Mouse (Mus musculus) olfactory bulb, adult 2 months (tissue): ENCODE results near the gene Rps6kl1. TPM values are rescaled to one million over a fixed set of nuclear protein-coding genes. Genes with fewer than 3 reads are reported as not detected.

Experiments
- H3K27ac ChIP-seq: fragments of 200-500 bp; 2 replicates; pipeline ENCODE4 v1.5.1; 2012; ENCODE audit warnings: low read depth, low read length; ENCODE audit not compliant: insufficient read depth
- H3K4me1 ChIP-seq: fragments of 200-500 bp; 2 replicates; pipeline ENCODE4 v1.6.1; 2012; ENCODE audit warnings: low read length; ENCODE audit not compliant: control insufficient read depth, insufficient read depth
- H3K4me3 ChIP-seq: fragments of 200-500 bp; 2 replicates; pipeline ENCODE4 v1.5.1; 2012; ENCODE audit warnings: mild to moderate bottlenecking, low read depth, low read length, moderate library complexity; ENCODE audit not compliant: insufficient read depth
- CTCF ChIP-seq: fragments of 200-500 bp; IDR thresholded peaks from 2 replicates; pipeline ENCODE4 v1.5.1; 2012; ENCODE audit warnings: low read depth, mild to moderate bottlenecking, low read length, moderate library complexity; ENCODE audit not compliant: insufficient read depth
- POLR2A ChIP-seq: fragments of 200-500 bp; IDR thresholded peaks from 2 replicates; pipeline ENCODE4 v1.6.1; 2012; ENCODE audit warnings: mild to moderate bottlenecking, low read depth, low read length, moderate library complexity; ENCODE audit not compliant: insufficient read depth
- WGBS: fragments of 180-500 bp; shearing (Covaris S2); methylation state at CpG from one replicate; pipeline ENCODE4 v1.1.7; 2018; 5-methylcytosine and 5-hydroxymethylcytosine counted together
- polyA plus RNA-seq: library from polyadenylated mRNA; stranded (reverse); fragments of >200 nt; gene quantifications from 2 replicates; pipeline ENCODE4 v1.2.4, GENCODE M21; 2012; ENCODE audit warnings: low replicate concordance; ENCODE audit not compliant: missing spikeins, insufficient read depth, insufficient read length

Rps6kl1 gene
- polyA plus RNA-seq, 1 experiment = not detected

DNA sequence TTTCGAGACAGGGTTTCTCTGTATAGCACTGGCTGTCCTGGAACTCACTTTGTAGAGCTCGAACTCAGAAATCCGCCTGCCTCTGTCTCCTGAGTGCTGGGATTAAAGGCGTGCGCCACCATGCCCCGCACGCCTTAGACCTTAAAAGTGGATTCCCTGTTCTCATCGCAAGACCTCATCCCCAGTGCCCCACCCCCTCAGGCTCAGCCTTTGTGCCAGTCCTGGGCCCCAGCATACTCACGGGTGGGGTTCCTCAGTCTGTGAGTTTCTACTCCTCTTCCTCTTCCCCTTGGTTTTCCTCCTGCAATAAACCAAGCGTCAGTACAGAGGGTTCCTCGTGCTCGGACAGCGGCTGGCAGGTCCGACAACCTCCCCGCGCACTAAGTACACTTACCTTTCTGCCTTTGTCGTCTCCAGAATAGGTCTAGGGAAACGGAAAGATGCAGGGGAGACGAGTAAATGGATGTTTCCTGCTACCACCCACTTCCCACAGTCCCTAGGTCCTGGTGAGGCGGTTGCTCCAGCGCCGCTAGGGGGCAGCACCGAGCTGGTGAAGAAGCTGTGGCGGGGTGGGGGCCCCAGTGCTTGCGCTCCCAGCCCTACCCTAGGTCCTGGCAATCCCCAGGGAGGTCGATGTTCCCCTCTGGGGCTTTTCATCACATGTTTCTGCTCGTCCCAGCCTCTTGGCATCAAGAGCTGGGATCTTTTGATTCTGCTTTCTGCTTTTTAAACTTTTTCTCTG lies 18.2 kb upstream of the Rps6kl1 start:
- H3K4me1 ChIP-seq = peaks cover 13% of the 10 kb centered on the region
- H3K27ac ChIP-seq = peak overlapping the region; percentile 23; the same call in 1 of the 2 replicates
- peak overlapping the region; percentile 44 for H3K4me3 ChIP-seq
- TF ChIP-seq POLR2A = no peak
- peak; percentile 91 for TF ChIP-seq CTCF
- 24% methylated on average over 27 of the region's 27 CpGs for whole genome bisulfite sequencing

DNA sequence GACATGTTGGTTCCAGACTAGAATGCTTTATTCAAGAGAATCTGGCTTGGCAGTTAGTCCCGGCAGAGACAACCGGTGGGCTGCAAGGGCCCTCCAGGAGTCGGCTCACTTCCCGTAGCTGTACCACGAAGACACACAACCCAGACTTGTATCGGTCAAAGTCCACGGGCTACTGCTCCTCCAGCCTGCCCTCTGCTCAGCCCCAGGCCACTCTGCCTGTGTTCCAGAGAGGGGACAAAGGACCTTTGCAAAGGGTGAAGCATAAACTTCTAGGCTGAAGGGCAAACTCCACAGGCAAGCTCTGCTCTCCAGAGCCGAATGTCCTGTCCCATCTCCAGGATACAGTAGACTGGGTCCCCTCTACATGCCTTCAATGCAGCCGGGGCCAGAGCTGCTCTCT lies 15.6 kb upstream of the Rps6kl1 start:
- Histone ChIP-seq H3K27ac (no peak overlapping the region), H3K4me3 (no peak overlapping the region), H3K4me1 (peaks cover 13% of the 10 kb centered on the region)
- TF ChIP-seq POLR2A = no peak
- TF ChIP-seq CTCF = no peak
- 96% methylated on average over 9 of the region's 9 CpGs for WGBS

DNA sequence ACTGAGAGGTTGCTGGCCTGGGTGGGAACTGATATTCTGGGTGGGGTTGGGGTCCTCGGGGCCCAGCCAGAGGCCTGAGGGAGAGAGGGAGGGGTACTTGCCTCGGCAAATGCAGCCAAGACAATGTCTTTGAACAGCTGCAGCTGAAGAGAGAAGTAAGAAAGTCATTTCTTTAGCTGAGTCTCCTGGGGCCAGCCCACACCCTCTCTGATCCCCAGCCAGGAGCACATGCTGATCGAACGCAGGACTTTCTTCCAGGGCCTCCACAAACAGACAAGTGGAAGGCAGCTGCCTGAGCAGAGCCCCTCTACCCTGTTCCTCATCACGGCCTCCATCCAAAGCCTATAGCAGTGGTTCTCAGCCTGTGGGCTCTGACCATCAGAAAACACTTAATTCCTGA lies 13.9 kb upstream of the Rps6kl1 start:
- Histone ChIP-seq H3K4me3 (no peak overlapping the region), H3K4me1 (peaks cover 9% of the 10 kb centered on the region), H3K27ac (no peak overlapping the region)
- TF ChIP-seq CTCF (no peak), POLR2A (no peak)
- WGBS = 81% methylated on average over 5 of the region's 5 CpGs

DNA sequence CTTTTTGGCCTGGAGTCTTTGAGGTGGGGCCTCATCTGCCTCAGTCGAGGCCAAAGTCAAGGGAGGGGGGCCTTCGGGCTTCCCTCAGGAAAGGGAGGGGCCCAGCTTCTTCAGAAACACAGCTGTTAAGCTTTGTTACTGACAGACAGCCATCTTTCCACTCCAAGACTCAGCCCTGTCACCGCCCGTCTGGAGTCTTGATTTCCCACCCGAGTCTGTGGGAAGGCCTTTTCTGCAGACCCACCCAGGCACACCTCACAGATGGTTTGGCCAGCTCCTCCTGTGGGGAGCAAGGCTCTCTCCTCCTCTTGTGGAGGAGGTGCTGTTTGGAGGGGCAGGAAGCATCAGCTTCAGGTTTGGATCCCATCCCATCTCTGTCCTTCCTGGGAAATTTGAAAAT lies 8.5 kb upstream of the Rps6kl1 start:
- Histone ChIP-seq H3K4me3 (no peak overlapping the region), H3K4me1 (peaks cover 3% of the 10 kb centered on the region; the same call in 1 of the 2 replicates), H3K27ac (no peak overlapping the region)
- TF ChIP-seq CTCF = no peak
- no peak for TF ChIP-seq POLR2A
- WGBS = 77% methylated on average over 5 of the region's 5 CpGs

DNA sequence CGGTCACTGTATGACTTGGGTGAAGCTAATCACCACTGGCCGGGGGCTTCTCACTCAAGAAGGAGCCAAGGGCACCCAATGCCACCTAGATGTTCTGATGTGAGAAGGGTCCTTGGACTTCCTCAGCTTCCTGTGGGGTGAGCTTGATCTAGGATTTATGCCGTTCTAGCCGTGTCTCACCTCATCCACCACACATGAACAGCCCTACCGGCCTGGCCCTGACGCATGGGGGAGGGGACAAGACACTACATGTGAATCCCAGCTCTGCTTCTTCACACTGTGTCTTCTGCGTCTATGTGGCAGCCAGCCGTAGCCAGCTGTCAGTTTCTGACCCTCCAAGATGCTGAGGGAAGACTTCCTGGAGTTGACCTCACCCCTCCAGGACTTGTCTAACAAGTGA lies 7.7 kb upstream of the Rps6kl1 start:
- Histone ChIP-seq H3K4me1 (peaks cover 3% of the 10 kb centered on the region; the same call in 1 of the 2 replicates), H3K4me3 (no peak overlapping the region), H3K27ac (no peak overlapping the region)
- 88% methylated on average over 8 of the region's 8 CpGs for WGBS
- TF ChIP-seq CTCF (no peak), POLR2A (no peak)

DNA sequence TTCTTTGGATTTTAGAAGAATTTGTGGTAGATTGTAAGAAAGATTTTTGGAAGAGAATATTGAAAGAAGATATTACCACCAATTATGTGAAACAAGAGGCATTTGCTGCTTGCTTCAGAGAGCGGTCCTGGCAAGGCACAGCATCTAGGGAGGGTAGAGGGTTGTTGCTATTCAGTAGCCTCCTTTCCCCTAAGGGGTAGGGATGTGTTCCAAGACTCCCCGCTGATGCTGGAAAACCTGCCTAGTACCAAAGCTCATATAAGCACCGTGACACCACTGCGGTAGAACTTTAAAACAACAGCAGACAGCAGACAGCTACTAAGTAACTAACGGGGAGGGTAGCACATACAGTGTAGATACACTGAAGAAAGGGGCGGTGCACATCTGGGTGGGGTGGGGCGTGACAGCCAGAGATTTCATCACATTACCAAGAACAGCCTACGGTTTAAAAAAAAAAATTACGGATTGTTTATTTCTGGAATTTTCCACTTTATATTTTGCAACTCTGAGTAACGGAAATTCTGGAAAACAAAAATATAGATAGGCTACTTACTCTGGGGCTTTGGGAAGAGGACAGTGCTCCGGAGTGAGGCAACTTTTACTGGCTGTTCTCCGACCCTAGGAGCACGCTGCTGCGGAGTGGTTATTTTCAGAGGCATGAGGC lies 6.9 kb upstream of the Rps6kl1 start:
- Histone ChIP-seq H3K4me1 (peaks cover 3% of the 10 kb centered on the region; the same call in 1 of the 2 replicates), H3K4me3 (no peak overlapping the region), H3K27ac (no peak overlapping the region)
- WGBS = 67% methylated on average over 14 of the region's 14 CpGs
- TF ChIP-seq POLR2A (no peak), CTCF (no peak)

DNA sequence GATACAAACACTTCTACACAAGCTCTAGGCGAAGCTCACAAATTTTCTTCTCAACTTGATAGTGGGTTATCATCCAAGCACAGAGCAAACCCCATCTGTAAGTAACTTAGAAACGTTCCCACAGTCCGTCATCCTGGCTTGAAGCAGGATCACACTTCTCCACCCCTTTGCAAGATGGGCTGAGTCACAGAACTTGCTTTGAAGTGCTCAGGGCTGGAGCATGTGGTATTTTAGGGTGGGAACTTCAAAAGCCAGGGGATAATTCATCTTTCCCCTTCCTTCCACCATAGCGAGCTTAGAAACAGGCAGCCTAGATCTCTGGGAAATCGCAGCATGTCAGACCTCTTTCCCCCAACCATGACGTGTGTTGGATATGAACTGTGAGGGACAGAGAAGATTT lies 5.3 kb upstream of the Rps6kl1 start:
- H3K4me1 ChIP-seq = peaks cover 7% of the 10 kb centered on the region
- TF ChIP-seq CTCF = no peak
- no peak for TF ChIP-seq POLR2A
- H3K4me3 ChIP-seq = no peak overlapping the region
- 38% methylated on average over 6 of the region's 6 CpGs for WGBS
- H3K27ac ChIP-seq = no peak overlapping the region

DNA sequence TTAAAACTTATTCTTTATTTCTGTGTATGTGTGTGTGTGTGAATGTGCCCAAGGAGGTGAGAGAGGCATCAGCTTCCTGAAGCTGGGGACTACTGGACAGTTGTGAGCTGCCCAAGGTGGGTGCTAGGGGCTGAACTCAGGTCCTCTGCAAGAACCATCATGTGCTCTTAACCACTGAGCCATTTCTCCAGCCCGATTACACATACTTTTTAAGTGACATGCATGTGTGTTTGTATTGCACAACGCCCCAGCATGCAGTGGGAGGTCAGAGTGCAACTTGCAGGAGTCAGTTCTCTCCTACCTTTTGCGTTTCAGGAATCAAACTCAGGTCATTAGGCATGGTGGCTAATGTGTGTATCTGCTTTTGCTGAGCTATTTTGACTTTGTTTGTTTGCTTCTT lies 1.9 kb upstream of the Rps6kl1 start:
- no peak overlapping the region for H3K4me3 ChIP-seq
- H3K27ac ChIP-seq = no peak overlapping the region
- H3K4me1 ChIP-seq = peaks cover 23% of the 10 kb centered on the region
- 81% methylated on average over 3 of the region's 3 CpGs for WGBS
- TF ChIP-seq POLR2A (no peak), CTCF (no peak)

DNA sequence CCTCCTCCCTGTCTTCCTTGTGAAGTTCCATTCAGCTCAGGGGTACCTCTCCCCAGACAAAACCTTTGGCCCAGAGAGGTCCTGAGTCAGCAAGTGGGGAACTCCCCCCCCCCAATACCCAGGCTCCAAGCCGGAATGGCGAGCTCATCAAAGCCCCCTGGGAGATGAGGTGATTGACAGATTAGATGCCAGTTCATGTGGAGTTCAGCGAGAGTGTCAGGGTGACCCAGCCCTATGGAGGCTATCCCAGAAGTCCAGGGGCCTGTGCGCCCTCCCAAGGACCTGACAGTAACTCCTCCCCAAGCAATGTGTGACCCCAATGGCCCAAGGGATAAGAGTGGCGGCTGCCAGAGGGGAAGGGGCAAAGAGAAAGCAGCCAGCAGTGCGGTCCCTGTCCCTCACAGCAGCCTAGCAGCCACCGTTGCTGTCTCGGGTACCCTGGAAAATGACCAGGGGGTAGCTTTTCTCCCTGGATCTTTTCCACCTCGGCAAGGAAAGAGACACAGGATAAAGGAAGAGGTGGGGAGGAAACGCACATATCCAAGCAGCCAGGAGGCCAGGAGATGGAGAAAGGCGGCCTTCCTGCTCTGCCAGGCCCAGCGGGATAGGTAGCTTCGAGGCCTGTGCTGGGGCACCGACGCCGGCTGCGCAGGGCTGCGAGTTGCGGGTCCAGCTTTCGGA lies 603 bp downstream of the Rps6kl1 start:
- Histone ChIP-seq H3K4me3 (peak overlapping the region; percentile 71), H3K27ac (peak overlapping the region; percentile 55), H3K4me1 (peaks cover 23% of the 10 kb centered on the region)
- no peak for TF ChIP-seq CTCF
- TF ChIP-seq POLR2A = no peak
- WGBS = 13% methylated on average over 20 of the region's 20 CpGs
